Mouse (Mus musculus) heart, postnatal 0 days (tissue): ENCODE data around the gene Parp14. TPM values are rescaled to one million over a fixed set of nuclear protein-coding genes. Genes with fewer than 3 reads are reported as not detected.

Experiments used
- ATAC-seq: fragments of 200-750 bp; cut with Nextera tagmentation; 2 replicates; pipeline ENCODE4 v1.8.0; 2017; ENCODE audit warnings: low read depth, moderate number of reproducible peaks, moderate library complexity; ENCODE audit not compliant: insufficient read depth
- DNase-seq: peaks from one replicate; pipeline ENCODE4 v3.0.0-alpha.2; 2016; ENCODE audit warnings: low spot score
- H3K27ac ChIP-seq: fragments of 300-500 bp; sonication (generic); 2 replicates; pipeline ENCODE4 v1.5.1; 2014; ENCODE audit warnings: low read depth, mild to moderate bottlenecking
- H3K27me3 ChIP-seq: fragments of 300-500 bp; sonication (generic); 2 replicates; pipeline ENCODE4 v1.6.1; 2014; ENCODE audit warnings: low read length, mixed read lengths; ENCODE audit not compliant: control insufficient read depth, insufficient read depth
- H3K36me3 ChIP-seq: fragments of 300-500 bp; sonication (generic); replicated peaks from 2 replicates; pipeline ENCODE4 v1.6.1; 2014; ENCODE audit warnings: low read length, mixed read lengths; ENCODE audit not compliant: control insufficient read depth, insufficient read depth
- H3K4me1 ChIP-seq: fragments of 300-500 bp; sonication (generic); 2 replicates; pipeline ENCODE4 v1.6.1; 2014; ENCODE audit warnings: antibody characterized with exemption; ENCODE audit not compliant: control insufficient read depth, insufficient read depth
- H3K4me2 ChIP-seq: fragments of 300-500 bp; sonication (generic); 2 replicates; pipeline ENCODE4 v1.6.1; 2014; ENCODE audit warnings: low read depth, mild to moderate bottlenecking, low read length, moderate library complexity
- H3K4me3 ChIP-seq: fragments of 300-500 bp; sonication (generic); 2 replicates; pipeline ENCODE4 v1.5.1; 2014; ENCODE audit warnings: low read depth, low read length
- H3K9ac ChIP-seq: fragments of 300-500 bp; sonication (generic); replicated peaks from 2 replicates; pipeline ENCODE4 v1.6.1; 2014; ENCODE audit warnings: low read depth, low read length, mixed read lengths
- H3K9me3 ChIP-seq: fragments of 300-500 bp; sonication (generic); replicated peaks from 2 replicates; pipeline ENCODE4 v1.6.1; 2016; ENCODE audit warnings: low read length; ENCODE audit not compliant: control insufficient read depth
- CTCF ChIP-seq: IDR thresholded peaks from 2 replicates; pipeline ENCODE4 v1.5.1; 2016; ENCODE audit warnings: antibody characterized with exemption, control low read depth, low read depth
- EP300 ChIP-seq: IDR thresholded peaks from 2 replicates; pipeline ENCODE4 v1.6.1; 2016; ENCODE audit warnings: antibody characterized with exemption, low read depth
- WGBS: fragments of 180-500 bp; shearing (Covaris S2); extraction: QIAGEN DNeasy Blood & Tissue Kit; methylation state at CpG from one replicate; pipeline ENCODE4 v1.1.7; 2014; 5-methylcytosine and 5-hydroxymethylcytosine counted together
- polyA plus RNA-seq: library from polyadenylated mRNA; unstranded; fragments of >200 nt; fragmentation: Nextera tagmentation; extraction: Ambion mirVana; gene quantifications from 2 replicates; pipeline ENCODE4 v1.2.1, GENCODE M21; 2015
- total RNA-seq: library from RNA; depleted of rRNA; stranded (reverse); fragments of >200 nt; gene quantifications from 2 replicates; pipeline ENCODE4 v1.2.3, GENCODE M21; 2014; ENCODE audit warnings: low replicate concordance

Gene Parp14
- total and polyA plus RNA-seq, 2 experiments from 2014 or later = 1.4 to 3.5 TPM

GRCm38 (mm10) chr16:35907432-35908201 lies 36.3 kb upstream of the Parp14 start:
- H3K9ac ChIP-seq = 0 out of 2 replicates have a peak overlapping the region, but pooled peaks have one; percentile 16
- peak; percentile 80 for DNase-seq
- peak overlapping the region; percentile 94 for H3K27ac ChIP-seq
- H3K9me3 ChIP-seq = no peaks in the 10 kb centered on the region
- ATAC-seq = peak; percentile 92
- H3K4me2 ChIP-seq = no peak overlapping the region
- H3K27me3 ChIP-seq = no peaks in the 10 kb centered on the region
- TF ChIP-seq EP300 (peak; percentile 86), CTCF (no peak)
- no peaks in the 10 kb centered on the region for H3K36me3 ChIP-seq
- H3K4me1 ChIP-seq = peaks cover 8% of the 10 kb centered on the region; the same call in 1 of the 2 replicates
- no peak overlapping the region for H3K4me3 ChIP-seq
- WGBS = 17% methylated on average over 4 of the region's 4 CpGs

- no peaks in the 10 kb centered on the region for H3K36me3 ChIP-seq
- H3K9ac ChIP-seq = no peak overlapping the region
- H3K4me2 ChIP-seq = no peak overlapping the region
- no peak for ATAC-seq
- peak overlapping the region; percentile 94 for H3K27ac ChIP-seq
- no peaks in the 10 kb centered on the region for H3K9me3 ChIP-seq
- DNase-seq = no peak
- TF ChIP-seq CTCF (no peak), EP300 (no peak)
- H3K27me3 ChIP-seq = no peaks in the 10 kb centered on the region
- WGBS = 53% methylated on average over 7 of the region's 7 CpGs
- peaks cover 8% of the 10 kb centered on the region; the same call in 1 of the 2 replicates for H3K4me1 ChIP-seq
- no peak overlapping the region for H3K4me3 ChIP-seq
These were observed 35.5 kb upstream of the Parp14 start for GRCm38 (mm10) chr16:35906887-35907286.

- no peak for DNase-seq
- Histone ChIP-seq H3K4me1 (peaks cover 8% of the 10 kb centered on the region; the same call in 1 of the 2 replicates), H3K27ac (no peak overlapping the region), H3K9me3 (no peaks in the 10 kb centered on the region), H3K27me3 (no peaks in the 10 kb centered on the region), H3K36me3 (no peaks in the 10 kb centered on the region), H3K9ac (no peak overlapping the region), H3K4me3 (no peak overlapping the region), H3K4me2 (no peak overlapping the region)
- WGBS = 54% methylated on average over 6 of the region's 6 CpGs
- no peak for ATAC-seq
- TF ChIP-seq CTCF (no peak), EP300 (no peak)
These were observed 34.6 kb upstream of the Parp14 start for GRCm38 (mm10) chr16:35905819-35906485.

GRCm38 (mm10) chr16:35905355-35905754 lies 34.0 kb upstream of the Parp14 start:
- ATAC-seq (no peak), DNase-seq (no peak)
- H3K4me1 ChIP-seq = peaks cover 8% of the 10 kb centered on the region; the same call in 1 of the 2 replicates
- WGBS = 89% methylated on average over 3 of the region's 3 CpGs
- H3K9me3 ChIP-seq = no peaks in the 10 kb centered on the region
- H3K27ac ChIP-seq = no peak overlapping the region
- no peak overlapping the region for H3K4me3 ChIP-seq
- H3K4me2 ChIP-seq = no peak overlapping the region
- TF ChIP-seq CTCF (no peak), EP300 (no peak)
- H3K9ac ChIP-seq = no peak overlapping the region
- H3K36me3 ChIP-seq = no peaks in the 10 kb centered on the region
- H3K27me3 ChIP-seq = no peaks in the 10 kb centered on the region

GRCm38 (mm10) chr16:35904121-35904736 lies 32.9 kb upstream of the Parp14 start:
- Histone ChIP-seq H3K36me3 (no peaks in the 10 kb centered on the region), H3K4me3 (no peak overlapping the region), H3K9ac (no peak overlapping the region), H3K4me2 (no peak overlapping the region), H3K27ac (no peak overlapping the region), H3K9me3 (no peaks in the 10 kb centered on the region), H3K4me1 (peaks cover 8% of the 10 kb centered on the region; the same call in 1 of the 2 replicates), H3K27me3 (no peaks in the 10 kb centered on the region)
- TF ChIP-seq CTCF (no peak), EP300 (no peak)
- DNase-seq (no peak), ATAC-seq (no peak)
- WGBS = 77% methylated on average over 4 of the region's 4 CpGs
